Mouse (Mus musculus): ENCODE measurements around the gene Casp3.
"Not testable (repeated sequence)": the region's sequence is repeated elsewhere in the genome, so short reads cannot be mapped to it uniquely, and the experiment has no call there.

The Casp3 gene

DNA sequence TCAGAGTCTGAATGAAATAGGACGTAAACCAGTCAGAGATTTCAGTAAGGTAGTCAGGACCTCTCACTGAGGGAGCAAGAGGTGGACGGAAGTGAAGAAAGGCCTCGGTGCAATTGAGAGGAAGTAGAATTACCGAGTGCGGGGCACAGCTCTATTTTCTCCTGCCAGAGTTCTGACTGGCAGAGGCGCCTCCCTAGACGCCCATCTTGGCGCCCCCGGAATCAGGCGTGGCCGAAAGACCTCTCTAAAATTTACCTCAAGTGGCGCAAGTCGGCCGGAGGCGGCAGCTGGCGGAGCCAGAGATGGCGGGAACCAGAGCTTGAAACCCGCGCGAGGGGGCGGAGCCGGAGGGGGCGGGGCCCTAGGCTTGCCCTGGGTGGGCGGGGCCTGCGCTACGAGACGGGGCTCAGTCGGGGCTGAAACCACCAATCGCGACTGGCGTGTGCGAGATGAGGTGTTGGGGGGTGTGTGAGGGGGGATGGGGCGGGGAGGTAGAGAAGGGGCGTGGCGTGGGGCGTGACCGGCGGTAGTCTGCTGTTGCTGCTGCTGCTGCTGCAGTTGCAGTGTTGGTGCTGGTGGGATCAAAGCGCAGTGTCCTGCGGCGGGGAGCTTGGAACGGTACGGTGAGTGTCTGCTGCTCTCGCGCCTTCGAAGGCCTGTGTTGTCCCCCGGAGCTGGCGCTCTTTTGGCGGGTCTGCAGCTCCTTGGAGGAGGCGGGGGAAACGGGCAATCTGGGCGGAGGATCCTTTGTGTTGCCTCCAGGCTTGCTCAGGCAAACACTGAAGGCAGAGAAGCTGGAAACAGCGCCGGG lies at the start of gene Casp3, which contains the start of gene Primpol:
TSS of gene Casp3 (plus strand) at position 413 of the 811 bp plus-strand sequence.
TSS of gene Primpol (minus strand) at position 334 of the 811 bp plus-strand sequence.
- in situ Hi-C loops (cut with MboI, MseI) = no loop called here

GRCm38 (mm10) chr8:46567946-46568345 lies 49.1 kb upstream of the Casp3 start:
- in situ Hi-C loops (cut with MboI, MseI) = no loop called here

- in situ Hi-C loops (cut with MboI, MseI) = no loop called here
Observed at GRCm38 (mm10) chr8:46568942-46569341, 48.1 kb upstream of the Casp3 start.

DNA sequence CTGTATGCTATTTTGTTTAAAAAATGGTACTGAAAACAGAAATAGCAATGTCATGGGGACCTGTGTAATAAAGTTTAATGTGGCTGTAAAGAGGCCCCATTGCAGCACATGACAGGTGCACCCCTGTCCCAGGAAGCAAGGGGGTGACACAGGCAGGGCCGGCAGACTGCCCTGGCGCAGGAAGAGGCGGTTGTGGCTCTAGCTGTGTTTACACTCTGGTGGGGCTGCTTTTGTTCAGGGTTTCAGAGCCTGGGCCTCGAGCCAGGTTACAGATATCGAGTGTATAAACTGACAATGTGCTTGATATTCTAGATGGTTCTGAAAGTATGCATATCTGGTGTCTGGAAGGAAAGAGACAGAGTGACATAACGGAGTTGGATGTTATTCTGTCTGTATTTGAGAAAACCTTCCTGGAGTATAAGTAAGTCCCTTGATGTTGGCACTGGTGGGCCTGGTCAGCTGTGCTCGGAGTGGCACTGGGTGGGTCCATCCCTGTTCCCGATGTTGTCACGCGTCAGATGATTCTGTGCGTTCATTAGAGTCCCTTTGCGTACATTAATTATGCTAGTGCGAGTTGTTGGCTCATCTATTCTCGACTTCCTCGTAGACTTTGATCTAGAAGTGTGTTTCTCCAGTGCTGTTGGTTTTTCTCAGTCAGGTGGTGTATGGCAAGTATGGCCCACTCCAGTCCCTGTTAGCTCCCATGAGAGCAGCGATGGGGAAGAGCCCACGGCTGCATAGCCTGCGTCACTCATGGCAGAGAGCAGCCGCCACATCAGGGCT lies 47.2 kb upstream of the Casp3 start:
- in situ Hi-C loops (cut with MboI, MseI) = no loop called here

DNA sequence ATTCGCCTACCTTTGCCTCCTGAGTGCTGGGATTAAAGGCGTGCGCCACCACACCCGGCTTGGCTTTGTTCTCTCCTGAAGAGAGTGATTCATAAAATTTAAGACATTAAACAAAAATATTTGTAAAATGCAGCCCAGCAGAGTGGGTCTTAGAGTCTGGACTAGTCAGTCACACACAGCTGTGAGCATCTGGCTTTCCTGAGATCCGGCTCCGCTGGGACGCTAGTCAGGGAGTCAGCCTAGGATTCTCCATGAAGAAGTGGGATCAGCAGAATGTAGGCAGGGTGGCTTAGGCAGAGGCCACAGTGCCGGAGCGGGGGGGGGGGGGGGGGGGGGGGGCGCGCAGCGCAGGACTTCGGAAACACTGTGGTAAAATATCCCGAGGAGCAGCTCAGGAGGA lies 46.4 kb upstream of the Casp3 start:
- in situ Hi-C loops (cut with MboI, MseI) = no loop called here

DNA sequence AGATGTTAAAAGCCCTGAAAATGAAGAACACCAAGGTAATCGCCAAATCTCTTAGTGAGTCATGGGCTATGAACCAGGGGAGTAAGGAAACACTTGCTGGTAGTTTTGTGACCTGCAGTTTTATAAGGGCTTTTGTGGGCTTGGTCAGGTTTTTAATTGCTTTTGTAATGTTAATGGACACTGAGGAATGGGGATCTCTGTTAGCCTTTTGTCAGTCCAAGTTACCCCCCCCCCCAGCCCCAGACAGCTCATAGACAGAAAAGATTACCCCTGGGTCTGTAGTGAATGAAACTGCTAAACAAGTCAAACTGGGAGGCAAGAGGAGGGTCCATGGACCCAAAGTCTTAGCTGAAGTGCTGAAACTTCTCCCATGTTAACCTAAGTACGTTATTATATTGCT lies 43.6 kb upstream of the Casp3 start:
- in situ Hi-C loops (cut with MboI, MseI) = no loop called here

GRCm38 (mm10) chr8:46573964-46574363 lies 43.1 kb upstream of the Casp3 start:
- in situ Hi-C loops (cut with MboI, MseI) = no loop called here

GRCm38 (mm10) chr8:46578794-46579193 lies 38.3 kb upstream of the Casp3 start:
- in situ Hi-C loops (cut with MboI, MseI) = no loop called here

DNA sequence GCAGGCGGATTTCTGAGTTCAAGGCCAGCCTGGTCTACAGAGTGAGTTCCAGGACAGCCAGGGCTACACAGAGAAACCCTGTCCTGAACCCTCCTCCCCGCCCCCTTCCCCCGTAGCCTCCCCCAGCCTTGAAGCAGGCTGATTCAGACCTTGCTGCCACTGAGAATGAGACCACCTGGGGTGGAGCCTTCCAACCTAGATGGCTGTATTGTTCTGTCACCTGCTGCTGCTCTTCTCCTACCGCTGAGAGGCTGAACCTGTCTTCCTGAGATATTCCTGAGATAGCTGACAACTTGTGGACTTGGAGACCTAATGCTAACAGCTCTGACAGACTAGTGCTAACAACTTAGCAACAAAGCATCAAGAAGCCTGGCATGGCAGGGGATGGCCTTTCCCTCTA lies 32.8 kb upstream of the Casp3 start:
- in situ Hi-C loops (cut with MboI, MseI) = not testable (repeated sequence)

DNA sequence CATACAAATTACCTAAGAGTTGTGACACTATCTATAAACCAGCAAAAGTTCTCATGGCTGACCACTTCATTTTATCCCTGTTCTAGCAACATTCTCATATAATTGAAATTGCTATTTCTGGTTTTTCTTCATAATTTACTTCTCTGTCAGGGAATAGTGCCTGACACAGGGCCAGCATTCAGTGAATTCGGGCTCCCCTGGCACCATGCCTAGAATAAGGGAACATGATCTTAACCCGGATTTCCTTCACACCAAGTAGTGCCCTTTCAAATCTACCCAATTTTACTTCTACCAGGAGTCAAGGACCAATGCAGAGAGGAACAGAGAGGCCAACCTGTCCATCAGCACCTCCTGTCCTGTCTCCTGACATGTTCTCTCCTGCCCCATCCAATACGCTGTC lies 31.5 kb upstream of the Casp3 start:
- in situ Hi-C loops (cut with MboI, MseI) = no loop called here

- in situ Hi-C loops (cut with MboI, MseI) = no loop called here
Observed at GRCm38 (mm10) chr8:46587911-46588310, 29.2 kb upstream of the Casp3 start.

GRCm38 (mm10) chr8:46588663-46589062 lies 28.4 kb upstream of the Casp3 start:
- in situ Hi-C loops (cut with MboI, MseI) = no loop called here

GRCm38 (mm10) chr8:46593067-46593466 lies 24.0 kb upstream of the Casp3 start:
- in situ Hi-C loops (cut with MboI, MseI) = no loop called here

- in situ Hi-C loops (cut with MboI, MseI) = no loop called here
Observed at GRCm38 (mm10) chr8:46593772-46594171, 23.3 kb upstream of the Casp3 start.

DNA sequence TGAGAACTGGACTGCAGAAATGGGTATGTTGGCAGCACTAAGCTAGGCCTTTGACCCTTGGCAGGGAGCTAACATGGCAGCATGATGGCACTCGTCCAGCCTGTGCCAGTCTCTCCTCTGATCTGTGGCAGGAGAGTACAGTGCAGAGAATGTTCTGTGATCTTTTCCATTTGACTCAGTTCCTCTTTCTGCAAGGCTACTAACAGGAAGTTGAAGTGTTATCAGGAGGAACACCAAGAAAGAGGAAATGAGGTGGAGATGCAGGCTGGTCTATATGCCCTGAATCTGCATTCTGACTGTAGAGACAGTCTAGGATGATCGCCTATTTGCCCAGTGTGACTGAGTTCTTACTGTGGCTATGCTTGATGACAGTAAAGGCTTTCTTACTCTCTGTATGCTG lies 21.5 kb upstream of the Casp3 start:
- in situ Hi-C loops (cut with MboI, MseI) = no loop called here

- in situ Hi-C loops (cut with MboI, MseI) = no loop called here
Observed at GRCm38 (mm10) chr8:46596530-46596929, 20.6 kb upstream of the Casp3 start.

DNA sequence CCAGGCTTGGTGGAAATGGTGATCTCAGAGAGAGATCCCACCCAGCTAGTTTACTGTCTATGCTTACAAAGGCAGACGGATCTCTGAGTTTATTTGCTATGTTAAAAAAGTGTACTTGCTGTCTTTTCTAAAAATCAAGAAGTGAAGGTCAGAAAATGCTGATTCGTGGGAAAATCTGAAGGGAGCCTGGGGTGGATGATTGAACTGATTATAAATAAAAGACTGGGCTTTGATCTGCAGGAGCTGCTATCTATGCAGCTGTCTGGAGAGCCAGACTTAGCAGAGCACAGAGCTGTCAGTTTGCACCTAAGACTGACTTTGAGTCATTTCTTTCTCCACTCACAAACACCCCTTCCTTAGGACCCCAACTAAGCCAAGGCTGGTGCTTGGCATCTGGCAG lies 19.7 kb upstream of the Casp3 start:
- in situ Hi-C loops (cut with MboI, MseI) = no loop called here

DNA sequence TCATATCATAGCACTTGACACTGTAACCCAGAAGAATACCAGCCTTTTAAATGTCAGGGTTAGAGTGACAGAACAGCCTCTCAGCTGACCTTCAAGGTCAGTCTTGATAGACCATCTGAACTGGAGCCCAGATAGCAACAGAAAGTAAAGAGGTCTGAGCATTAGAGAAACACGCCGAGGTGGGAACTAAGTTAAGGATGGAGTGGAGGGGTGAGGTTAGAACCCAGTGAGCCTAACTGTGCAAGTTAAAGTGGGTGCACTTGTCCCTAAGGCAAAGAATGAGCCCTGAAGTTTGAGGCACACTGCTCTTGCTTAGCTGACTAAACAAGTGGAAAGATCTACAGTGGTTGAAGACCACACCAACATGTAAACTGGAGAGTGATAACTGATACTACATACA lies 19.0 kb upstream of the Casp3 start:
- in situ Hi-C loops (cut with MboI, MseI) = no loop called here

DNA sequence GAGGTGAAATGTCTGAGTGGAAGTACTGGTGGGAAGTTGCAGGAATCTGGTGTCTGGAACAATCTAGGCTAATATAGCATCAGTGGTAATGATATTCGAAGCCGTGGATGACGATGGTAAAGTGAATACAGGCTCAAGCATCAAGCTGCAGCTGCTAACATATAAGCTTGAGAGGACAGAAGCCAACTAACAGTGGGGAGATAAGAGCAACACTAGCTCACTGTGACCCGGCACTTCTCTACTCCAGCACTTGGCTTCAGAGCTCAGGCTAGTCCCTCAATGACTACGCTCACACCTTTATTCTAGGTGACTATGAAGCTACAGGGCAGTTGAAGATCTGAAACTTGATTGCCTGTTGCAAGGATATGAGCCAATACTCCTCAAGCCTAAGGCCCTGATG lies 18.3 kb upstream of the Casp3 start:
- in situ Hi-C loops (cut with MboI, MseI) = no loop called here

DNA sequence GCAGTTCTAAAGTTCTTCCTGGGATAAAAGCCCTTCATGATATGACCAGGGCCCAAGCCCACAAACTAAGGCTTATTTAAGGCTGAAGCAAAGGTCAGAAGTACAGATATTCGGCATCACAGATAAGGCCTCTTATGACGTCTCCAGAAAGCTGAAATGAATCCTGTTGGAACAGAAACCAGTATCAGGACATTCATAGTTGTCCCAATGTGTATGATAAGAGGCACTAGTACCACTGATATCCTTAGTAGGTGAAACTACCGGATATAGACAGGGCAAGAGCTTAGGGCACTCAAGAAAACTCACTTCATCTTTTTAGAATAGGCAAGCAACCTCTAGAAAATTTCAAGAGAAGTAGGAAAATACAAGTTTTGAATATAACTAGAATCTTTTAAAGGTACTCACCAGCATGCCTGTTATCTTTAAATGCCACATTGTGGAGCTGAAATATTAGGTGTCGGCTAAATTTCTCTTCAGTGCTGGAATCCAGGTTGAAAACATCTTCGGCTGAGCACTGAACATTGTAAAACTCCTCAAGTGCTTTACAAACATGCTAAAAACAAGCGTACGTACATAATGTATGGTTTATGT lies 17.7 kb upstream of the Casp3 start:
- in situ Hi-C loops (cut with MboI, MseI) = no loop called here

DNA sequence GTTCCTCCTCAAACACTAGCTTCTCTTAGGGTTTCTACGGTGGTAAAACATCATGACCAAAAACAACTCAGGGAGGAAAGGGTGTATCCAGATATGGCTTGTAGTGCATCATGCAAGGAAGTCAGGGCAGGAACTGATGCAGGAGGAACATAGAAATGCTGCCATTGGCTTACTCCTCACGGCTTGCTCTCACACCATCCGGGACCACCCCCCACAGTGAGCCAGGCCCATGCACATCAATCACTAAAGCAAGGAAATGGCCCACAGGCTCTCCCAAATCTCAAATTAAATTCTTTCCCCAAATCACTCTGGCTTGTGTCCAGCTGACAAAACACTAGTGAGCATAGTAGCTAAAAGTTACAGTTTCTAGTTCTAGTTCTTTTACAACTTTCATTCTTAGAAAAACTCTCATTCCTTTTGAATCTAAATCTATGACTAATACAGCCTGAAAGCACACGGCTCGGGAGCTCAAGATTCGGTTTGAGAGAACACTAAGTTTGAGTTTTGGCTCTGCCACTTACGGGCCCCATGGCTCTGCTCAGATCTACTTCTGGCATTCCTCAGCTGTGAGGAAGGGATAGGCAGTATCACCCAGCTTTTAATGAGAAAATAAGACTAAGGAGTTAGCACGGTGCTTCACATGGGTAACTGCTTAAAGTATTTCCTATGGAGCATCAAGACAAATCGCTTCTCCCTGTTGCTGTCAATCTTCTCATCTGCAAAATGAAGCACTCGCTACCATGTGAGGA lies 16.0 kb upstream of the Casp3 start:
- in situ Hi-C loops (cut with MboI, MseI) = no loop called here

DNA sequence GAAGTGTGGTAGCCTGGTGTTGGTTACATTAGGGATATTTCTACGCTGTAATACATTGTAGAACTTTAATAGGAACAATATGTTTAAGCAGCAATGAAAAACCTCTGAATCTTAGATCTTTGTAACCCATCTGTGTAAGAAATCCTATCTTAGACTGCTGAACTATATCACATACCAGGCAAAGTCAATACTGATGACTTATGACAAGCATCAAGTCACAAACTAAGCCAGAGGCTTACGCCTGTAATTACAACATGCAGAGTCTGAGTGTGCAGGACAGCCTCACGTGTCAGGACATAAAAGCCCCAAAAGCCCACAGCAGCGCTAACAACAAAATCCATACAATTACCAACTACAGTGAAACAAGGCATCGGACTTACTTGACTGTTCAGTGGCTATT lies 13.5 kb upstream of the Casp3 start:
- in situ Hi-C loops (cut with MboI, MseI) = no loop called here
